ENCODE assay signal across 19 mouse cellular contexts in the genomic region with DNA sequence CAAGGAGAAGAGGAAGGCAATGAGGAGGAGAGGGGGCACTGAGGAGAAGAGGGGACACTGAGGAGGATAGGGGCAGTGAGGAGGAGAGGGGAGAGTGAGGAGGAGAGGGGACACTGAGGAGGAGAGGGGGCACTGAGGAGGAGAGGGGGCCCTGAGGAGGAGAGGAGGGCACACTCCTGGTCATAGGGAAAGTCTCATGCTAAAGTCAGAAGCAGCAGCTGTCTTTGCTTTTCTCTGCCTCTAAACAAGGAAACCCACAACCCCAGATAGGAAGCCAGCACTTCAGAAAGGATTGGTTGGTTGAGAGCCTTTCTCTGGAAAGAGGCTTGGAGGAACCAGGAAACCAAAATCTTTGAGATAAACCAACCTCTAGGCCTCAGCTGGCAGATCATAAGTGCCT.
"Had no signal": no experiment of that assay in that cellular context is flagged by ENCODE, and none has a peak within 500 bp of the region (broad histone marks: within the 10 kb centered on the region; RNA-seq: fewer than 3 reads in every experiment).

No protein-coding gene starts in this region.

- H3K4me2 ChIP-seq: limb, embryonic 12.5 days; liver, embryonic 13.5 days; lung, embryonic 15.5 days; neural tube, embryonic 12.5 days; stomach, embryonic 15.5 days had no signal

- DNase-seq: kidney, adult 9 months; kidney, postnatal 36 days; layer of hippocampus, adult 9-11 months; layer of hippocampus, postnatal 36 days; liver; liver, embryonic 13.5 days; liver, postnatal 0 days; lung, postnatal 14 days; midbrain, embryonic 14.5 days; retina, postnatal 1 day; right cerebral cortex, postnatal 14 days had no signal

- H3K9ac ChIP-seq: limb, embryonic 12.5 days; liver, embryonic 13.5 days; liver, postnatal 0 days; lung, embryonic 15.5 days; neural tube, embryonic 12.5 days; stomach, embryonic 15.5 days had no signal

- H3K27ac ChIP-seq: kidney, postnatal 0 days; limb, embryonic 12.5 days; lung, embryonic 15.5 days; macrophage; midbrain, embryonic 10.5 days; neural tube, embryonic 12.5 days; stomach, embryonic 15.5 days had no signal

- H3K9me3 ChIP-seq: limb, embryonic 12.5 days; liver, embryonic 13.5 days; lung, embryonic 15.5 days; midbrain, embryonic 10.5 days; neural tube, embryonic 12.5 days; stomach, embryonic 15.5 days had no signal

- ATAC-seq: intestine, postnatal 0 days; liver, postnatal 0 days had no signal

- H3K4me1 ChIP-seq: midbrain, embryonic 10.5 days; neural tube, embryonic 12.5 days had no signal

- H3K27me3 ChIP-seq: limb, embryonic 12.5 days; liver, embryonic 13.5 days; lung, embryonic 15.5 days; neural tube, embryonic 12.5 days; stomach, embryonic 15.5 days had no signal

- H3K4me3 ChIP-seq: limb, embryonic 12.5 days; liver, embryonic 13.5 days; lung, embryonic 15.5 days; midbrain, embryonic 10.5 days; neural tube, embryonic 12.5 days; stomach, embryonic 15.5 days had no signal

- H3K36me3 ChIP-seq: limb, embryonic 12.5 days; liver, embryonic 13.5 days; lung, embryonic 15.5 days; midbrain, embryonic 10.5 days; neural tube, embryonic 12.5 days; stomach, embryonic 15.5 days had no signal
